Mouse (Mus musculus) myocyte (in vitro differentiated cells): ENCODE results near the gene Gm29427.

Source experiments
- MAX ChIP-seq: IDR thresholded peaks from one replicate; pipeline ENCODE4 v1.6.1; 2011; ENCODE audit warnings: low read depth, mild to moderate bottlenecking, control low read depth
- MYOD1 ChIP-seq, 3 experiments: IDR thresholded peaks; one replicate each; pipeline ENCODE4 v1.6.1; 2011; ENCODE audit warnings: control low read depth in 2 of 3, low read depth in 2 of 3, mild to moderate bottlenecking in 2 of 3, moderate library complexity in 1 of 3; ENCODE audit not compliant: insufficient read length in 2 of 3, control insufficient read depth in 1 of 3
- MYOG ChIP-seq, 3 experiments: IDR thresholded peaks; one replicate each; pipeline ENCODE4 v1.6.1; 2011; ENCODE audit warnings: control low read depth in 2 of 3, low read depth in 2 of 3, mild to moderate bottlenecking in 2 of 3; ENCODE audit not compliant: insufficient read length in 2 of 3, control insufficient read depth in 1 of 3, insufficient read depth in 1 of 3
- POLR2A ChIP-seq: IDR thresholded peaks from one replicate; pipeline ENCODE4 v1.6.1; 2011; ENCODE audit warnings: low read depth, mild to moderate bottlenecking, control low read depth, moderate library complexity; ENCODE audit not compliant: insufficient read length
- POLR2AphosphoS2 ChIP-seq: IDR thresholded peaks from one replicate; pipeline ENCODE4 v1.6.1; 2011; ENCODE audit warnings: low read depth, control low read depth; ENCODE audit not compliant: insufficient read length
- SRF ChIP-seq: IDR thresholded peaks from one replicate; pipeline ENCODE4 v1.6.1; 2011; ENCODE audit warnings: low read depth; ENCODE audit not compliant: control insufficient read depth, insufficient read length
- TCF12 ChIP-seq: IDR thresholded peaks from one replicate; pipeline ENCODE4 v1.6.1; 2011; ENCODE audit warnings: mild to moderate bottlenecking, control low read depth; ENCODE audit not compliant: poor library complexity, insufficient read depth, severe bottlenecking
- USF1 ChIP-seq: IDR thresholded peaks from one replicate; pipeline ENCODE4 v1.6.1; 2011; ENCODE audit warnings: low read depth, mild to moderate bottlenecking, control low read depth, moderate library complexity

GRCm38 (mm10) chr1:130738551-130739106 is 23.0 kb upstream of the Gm29427 start:
- TF ChIP-seq POLR2A (no peak), USF1 (no peak), TCF12 (no peak), MAX (no peak), POLR2AphosphoS2 (no peak), MYOD1 (IDR thresholded peaks at IDR 0.05; ENCODE audit: control insufficient read depth in 1 of 3, insufficient read length in 2 of 3, low read depth in 2 of 3) (no peak), SRF (no peak), MYOG (IDR thresholded peaks at IDR 0.05; ENCODE audit: control insufficient read depth in 1 of 3, insufficient read depth in 1 of 3, insufficient read length in 2 of 3, low read depth in 2 of 3) (no peak)
